Comparison of ENCODE assay signal across 10 mouse cellular contexts in genomic region chr6:128436356-128437005, GRCm38 (mm10). TPM values are rescaled to one million over a fixed set of nuclear protein-coding genes. Genes with fewer than 3 reads are reported as not detected.
DNase-seq lines count a peak whose midpoint lies in the region; ATAC-seq and TF ChIP-seq lines count a peak whose summit lies in the region.
"Had no signal": no experiment of that assay in that cellular context is flagged by ENCODE, and none has a peak within 500 bp of the region (broad histone marks: within the 10 kb centered on the region; RNA-seq: fewer than 3 reads in every experiment).

No protein-coding gene starts in this region.

- H3K4me3 ChIP-seq in kidney, embryonic 15.5 days (replicated peaks), result peak overlapping the region; percentile 61
- peak overlapping the region; percentile 98 for H3K4me3 ChIP-seq in embryonic facial prominence, embryonic 15.5 days (replicated peaks)
- H3K4me3 ChIP-seq in intestine, embryonic 15.5 days (replicated peaks), result peak overlapping the region; percentile 95
- peak overlapping the region; percentile 98 for H3K4me3 ChIP-seq in midbrain, postnatal 0 days (ENCODE audit: low read depth, low read length)

- no peaks in the 10 kb centered on the region for H3K27me3 ChIP-seq in kidney, embryonic 15.5 days
- H3K27me3 ChIP-seq in embryonic facial prominence, embryonic 15.5 days, result no peaks in the 10 kb centered on the region
- no peaks in the 10 kb centered on the region for H3K27me3 ChIP-seq in intestine, embryonic 15.5 days (replicated peaks)
- H3K27me3 ChIP-seq in midbrain, postnatal 0 days (ENCODE audit: insufficient read depth, low read length), result no peaks in the 10 kb centered on the region

- H3K4me1 ChIP-seq in kidney, embryonic 15.5 days, result peaks cover 32% of the 10 kb centered on the region
- H3K4me1 ChIP-seq in embryonic facial prominence, embryonic 15.5 days, result peaks cover 15% of the 10 kb centered on the region
- H3K4me1 ChIP-seq in intestine, embryonic 15.5 days (replicated peaks), result peaks cover 18% of the 10 kb centered on the region
- H3K4me1 ChIP-seq in midbrain, postnatal 0 days (ENCODE audit: insufficient read depth, low read length), result peaks cover 5% of the 10 kb centered on the region; the same call in 1 of the 2 replicates

- ATAC-seq in kidney, embryonic 15.5 days (replicated peaks; ENCODE audit: low FRiP score), result no peak
- ATAC-seq in embryonic facial prominence, embryonic 15.5 days (ENCODE audit: insufficient number of reproducible peaks, low FRiP score, low TSS enrichment, low read depth), result no peak
- no peak for ATAC-seq in intestine, embryonic 15.5 days
- ATAC-seq in midbrain, postnatal 0 days (ENCODE audit: low FRiP score), result no peak

- H3K9me3 ChIP-seq in kidney, embryonic 15.5 days (replicated peaks), result no peaks in the 10 kb centered on the region
- no peaks in the 10 kb centered on the region for H3K9me3 ChIP-seq in embryonic facial prominence, embryonic 15.5 days (replicated peaks)
- no peaks in the 10 kb centered on the region for H3K9me3 ChIP-seq in intestine, embryonic 15.5 days
- H3K9me3 ChIP-seq in midbrain, postnatal 0 days (ENCODE audit: low read length), result no peaks in the 10 kb centered on the region

- H3K9ac ChIP-seq in kidney, embryonic 15.5 days, result peak overlapping the region; percentile 92
- H3K9ac ChIP-seq in embryonic facial prominence, embryonic 15.5 days, result no peak overlapping the region; the same call in 1 of the 2 replicates
- 0 out of 2 replicates have a peak overlapping the region, but pooled peaks have one; percentile 0 for H3K9ac ChIP-seq in intestine, embryonic 15.5 days
- H3K9ac ChIP-seq in midbrain, postnatal 0 days (replicated peaks; ENCODE audit: low read length, poor library complexity, severe bottlenecking), result peak overlapping the region; percentile 24

- TF ChIP-seq CTCF in midbrain, postnatal 0 days (IDR thresholded peaks at IDR 0.05), result no peak

- peak overlapping the region; percentile 70 for H3K4me2 ChIP-seq in kidney, embryonic 15.5 days
- H3K4me2 ChIP-seq in embryonic facial prominence, embryonic 15.5 days (replicated peaks), result peak overlapping the region; percentile 72
- peak overlapping the region; percentile 76 for H3K4me2 ChIP-seq in intestine, embryonic 15.5 days (replicated peaks)
- H3K4me2 ChIP-seq in midbrain, postnatal 0 days (ENCODE audit: low read depth, low read length, poor library complexity, severe bottlenecking), result peak overlapping the region; percentile 66

- DNase-seq in kidney, postnatal 36 days, result no peak
- DNase-seq in midbrain, postnatal 0 days (ENCODE audit: low spot score), result no peak
- DNase-seq in T-cell, adult 2 months (ENCODE audit: low spot score), result no peak
- no peak for DNase-seq in layer of hippocampus, adult 9-11 months
- no peak for DNase-seq in cerebellum, postnatal 36 days
- DNase-seq: cerebellum, adult 11 months had no signal

- 83% methylated on average over 8 of the region's 8 CpGs for WGBS in kidney, embryonic 15.5 days
- 85% methylated on average over 8 of the region's 8 CpGs for WGBS in embryonic facial prominence, embryonic 15.5 days
- WGBS in intestine, embryonic 15.5 days, result 77% methylated on average over 8 of the region's 8 CpGs
- 91% methylated on average over 8 of the region's 8 CpGs for WGBS in midbrain, postnatal 0 days

- no peak overlapping the region for H3K27ac ChIP-seq in kidney, embryonic 15.5 days
- H3K27ac ChIP-seq in embryonic facial prominence, embryonic 15.5 days (replicated peaks), result 0 out of 2 replicates have a peak overlapping the region, but pooled peaks have one; percentile 93
- no peak overlapping the region for H3K27ac ChIP-seq in intestine, embryonic 15.5 days
- H3K27ac ChIP-seq in midbrain, postnatal 0 days (ENCODE audit: low read depth, low read length), result no peak overlapping the region

- H3K36me3 ChIP-seq in kidney, embryonic 15.5 days, result peaks cover 51% of the 10 kb centered on the region
- peaks cover 45% of the 10 kb centered on the region for H3K36me3 ChIP-seq in embryonic facial prominence, embryonic 15.5 days
- peaks cover 46% of the 10 kb centered on the region for H3K36me3 ChIP-seq in intestine, embryonic 15.5 days
- peaks cover 43% of the 10 kb centered on the region for H3K36me3 ChIP-seq in midbrain, postnatal 0 days (ENCODE audit: insufficient read depth, low read length)

RNA-seq across cellular contexts. Expression of gene Fkbp4, which starts 2.0 kb away (rescaled TPM):
- 521 and 534 TPM in 2 replicates for polyA plus RNA-seq in kidney, embryonic 15.5 days (2015; fragmentation: Nextera tagmentation; extraction: Ambion mirVana)
- 341 and 347 TPM in 2 replicates for polyA plus RNA-seq in embryonic facial prominence, embryonic 15.5 days (2015; fragmentation: Nextera tagmentation; extraction: Ambion mirVana)
- polyA plus RNA-seq in intestine, embryonic 15.5 days (2015; fragmentation: Nextera tagmentation; extraction: Ambion mirVana), result 511 and 518 TPM in 2 replicates
- 164 and 180 TPM in 2 replicates for total RNA-seq in midbrain, postnatal 0 days (2014; rRNA removed)
- polyA plus RNA-seq in midbrain, postnatal 0 days (2015; fragmentation: Nextera tagmentation; extraction: Ambion mirVana), result 245 and 253 TPM in 2 replicates

RNA-seq across cellular contexts. Expression of gene Itfg2, which starts 11.8 kb away (rescaled TPM):
- polyA plus RNA-seq in kidney, embryonic 15.5 days (2015; fragmentation: Nextera tagmentation; extraction: Ambion mirVana), result 30.5 and 35.9 TPM in 2 replicates
- polyA plus RNA-seq in embryonic facial prominence, embryonic 15.5 days (2015; fragmentation: Nextera tagmentation; extraction: Ambion mirVana), result 33.0 and 33.5 TPM in 2 replicates
- polyA plus RNA-seq in intestine, embryonic 15.5 days (2015; fragmentation: Nextera tagmentation; extraction: Ambion mirVana), result 24.4 and 24.8 TPM in 2 replicates
- 37.3 and 40.2 TPM in 2 replicates for total RNA-seq in midbrain, postnatal 0 days (2014; rRNA removed)
- polyA plus RNA-seq in midbrain, postnatal 0 days (2015; fragmentation: Nextera tagmentation; extraction: Ambion mirVana), result 37.4 and 41.5 TPM in 2 replicates

RNA-seq across cellular contexts. Expression of gene Nrip2, which starts 37.4 kb away (rescaled TPM):
- 18.8 and 20.1 TPM in 2 replicates for polyA plus RNA-seq in kidney, embryonic 15.5 days (2015; fragmentation: Nextera tagmentation; extraction: Ambion mirVana)
- polyA plus RNA-seq in embryonic facial prominence, embryonic 15.5 days (2015; fragmentation: Nextera tagmentation; extraction: Ambion mirVana), result 5.5 and 7.5 TPM in 2 replicates
- polyA plus RNA-seq in intestine, embryonic 15.5 days (2015; fragmentation: Nextera tagmentation; extraction: Ambion mirVana), result 4.9 TPM in 2 replicates
- 11.6 and 12.6 TPM in 2 replicates for total RNA-seq in midbrain, postnatal 0 days (2014; rRNA removed)
- 13.0 and 14.5 TPM in 2 replicates for polyA plus RNA-seq in midbrain, postnatal 0 days (2015; fragmentation: Nextera tagmentation; extraction: Ambion mirVana)
- total RNA-seq: hematopoietic stem cell, adult 5-6 weeks had no signal
